Mouse (Mus musculus) T-cell, adult 2 months (primary cell): ENCODE measurements around the gene Foxc2.

ENCODE experiments used
- DNase-seq: peaks from one replicate; pipeline ENCODE4 v3.0.0; 2022; ENCODE audit warnings: low spot score

The Foxc2 gene

DNA sequence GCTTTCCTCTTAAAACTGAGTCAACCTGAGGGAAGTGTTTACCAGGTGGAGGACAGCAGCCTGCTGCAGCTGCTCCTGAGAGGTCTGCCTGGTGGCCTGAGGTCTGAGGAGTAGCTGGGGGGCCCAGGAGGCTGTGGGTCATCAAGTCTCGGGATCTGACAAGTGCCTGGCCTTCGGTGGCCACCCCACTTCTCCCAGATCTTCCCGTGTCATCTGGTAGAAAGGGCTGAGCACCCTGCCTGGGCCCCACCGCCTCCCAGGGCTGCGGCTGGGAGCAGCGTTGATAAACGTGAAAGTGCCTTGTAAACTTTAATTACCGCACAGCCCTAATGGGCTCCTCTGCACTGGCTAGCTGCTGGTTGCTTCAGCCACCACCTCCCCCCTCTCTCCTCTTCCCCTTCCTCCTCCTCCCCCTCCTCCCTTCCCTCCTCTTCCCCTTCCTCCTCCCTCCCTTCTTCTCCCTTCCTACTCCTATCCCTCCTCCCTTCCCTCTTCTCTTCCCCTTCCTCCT is 32.7 kb downstream of the Foxc2 start:
- no peak for DNase-seq

DNA sequence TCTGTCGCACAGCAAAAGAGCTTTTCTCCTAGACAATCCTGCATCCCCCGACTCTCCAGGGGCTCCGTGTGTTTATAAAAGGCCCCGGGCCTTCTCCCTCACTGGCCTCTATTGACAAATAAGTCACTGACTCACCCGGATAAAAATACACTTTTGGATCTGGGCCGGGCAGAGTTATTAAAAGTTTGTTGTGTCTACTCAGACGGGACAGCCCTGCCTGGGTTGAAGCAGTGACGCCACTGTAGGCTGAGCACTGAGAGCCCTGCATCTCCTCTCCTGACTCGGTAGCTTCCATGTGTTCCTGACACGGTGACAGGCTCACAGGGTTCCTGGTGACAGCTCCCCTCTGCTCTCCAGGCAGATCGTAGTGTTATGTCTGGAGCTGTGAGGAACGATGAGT is 36.4 kb downstream of the Foxc2 start:
- DNase-seq = no peak

DNA sequence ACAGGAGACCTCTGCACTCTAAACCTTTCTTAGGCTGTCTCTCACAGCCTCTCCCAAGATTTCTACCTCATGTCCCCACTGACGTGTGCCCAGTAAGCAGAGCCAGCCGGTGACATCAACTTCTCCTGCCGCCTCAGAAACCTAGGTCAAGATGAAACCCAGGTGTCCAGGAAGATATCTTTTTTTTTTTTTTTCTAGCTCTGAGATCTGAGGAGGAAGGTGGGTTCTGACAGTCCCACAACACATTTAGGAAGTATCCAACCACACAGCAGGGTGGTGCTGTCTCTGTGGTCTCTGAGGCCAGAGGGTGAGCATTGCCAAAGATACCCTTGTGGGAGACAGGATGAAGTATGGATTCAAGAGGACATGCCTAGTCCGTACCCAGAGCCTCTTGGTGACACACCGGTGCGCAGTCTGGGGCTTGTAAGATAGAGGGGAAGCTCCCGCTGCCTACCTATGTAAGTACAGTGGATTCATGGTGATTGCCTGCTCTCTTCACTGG is 41.1 kb downstream of the Foxc2 start:
- no peak for DNase-seq

DNA sequence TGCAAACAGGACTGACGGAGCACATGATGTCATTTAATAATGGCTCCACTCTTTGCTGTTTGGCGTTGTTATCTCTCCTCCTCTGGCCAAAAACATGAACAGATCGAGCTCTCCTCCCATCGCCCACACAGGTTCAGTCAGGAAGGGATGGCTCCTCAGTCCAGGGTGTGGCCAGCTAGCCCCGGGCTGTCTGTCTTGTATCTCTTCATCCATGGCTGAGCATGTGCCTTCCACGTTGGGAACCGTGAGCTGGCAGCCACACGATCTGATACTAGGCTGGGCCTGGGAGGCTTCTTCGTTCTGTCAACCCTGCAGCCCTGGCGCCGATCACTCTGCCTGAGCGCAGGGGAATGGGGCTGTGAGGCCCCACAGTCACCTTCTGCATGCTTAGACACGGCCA is 42.8 kb downstream of the Foxc2 start:
- no peak for DNase-seq

DNA sequence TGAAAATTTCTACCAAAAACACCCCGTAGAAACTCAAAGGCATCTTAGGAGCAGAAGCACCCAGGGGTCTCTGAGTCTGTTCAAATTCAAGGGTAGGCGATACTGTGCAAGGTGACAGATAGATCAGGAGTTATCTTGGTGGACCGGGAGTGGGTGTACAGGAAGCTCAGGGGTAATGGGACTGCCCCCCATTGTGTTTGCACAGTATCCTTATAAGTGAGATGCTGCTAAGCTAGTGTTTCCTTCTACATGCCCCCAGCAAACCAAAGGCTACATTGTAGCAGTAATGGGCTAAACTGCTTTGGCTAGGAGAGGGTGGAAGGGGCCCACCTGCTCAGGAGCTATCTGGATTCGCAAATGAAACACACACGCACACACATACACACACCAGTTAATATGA is 45.5 kb downstream of the Foxc2 start:
- no peak for DNase-seq

DNA sequence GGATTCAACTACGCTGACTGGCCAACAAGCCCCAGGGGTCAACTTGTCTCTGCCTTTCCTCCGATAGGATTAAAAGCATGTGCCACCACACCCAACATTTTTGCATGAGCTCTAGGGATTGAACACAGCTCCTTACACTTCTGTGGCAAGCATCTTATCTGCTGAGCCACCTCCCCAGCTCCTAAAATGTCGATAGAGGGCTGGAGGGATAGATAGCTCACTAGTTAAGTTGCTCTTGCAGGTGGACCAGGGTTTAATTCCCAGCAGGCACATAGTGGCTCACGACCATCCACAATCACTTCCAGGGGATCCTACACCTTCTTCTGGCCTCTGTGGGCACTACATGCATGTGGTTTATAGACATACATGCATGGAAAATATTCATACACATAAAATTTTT is 46.4 kb downstream of the Foxc2 start:
- DNase-seq = no peak

DNA sequence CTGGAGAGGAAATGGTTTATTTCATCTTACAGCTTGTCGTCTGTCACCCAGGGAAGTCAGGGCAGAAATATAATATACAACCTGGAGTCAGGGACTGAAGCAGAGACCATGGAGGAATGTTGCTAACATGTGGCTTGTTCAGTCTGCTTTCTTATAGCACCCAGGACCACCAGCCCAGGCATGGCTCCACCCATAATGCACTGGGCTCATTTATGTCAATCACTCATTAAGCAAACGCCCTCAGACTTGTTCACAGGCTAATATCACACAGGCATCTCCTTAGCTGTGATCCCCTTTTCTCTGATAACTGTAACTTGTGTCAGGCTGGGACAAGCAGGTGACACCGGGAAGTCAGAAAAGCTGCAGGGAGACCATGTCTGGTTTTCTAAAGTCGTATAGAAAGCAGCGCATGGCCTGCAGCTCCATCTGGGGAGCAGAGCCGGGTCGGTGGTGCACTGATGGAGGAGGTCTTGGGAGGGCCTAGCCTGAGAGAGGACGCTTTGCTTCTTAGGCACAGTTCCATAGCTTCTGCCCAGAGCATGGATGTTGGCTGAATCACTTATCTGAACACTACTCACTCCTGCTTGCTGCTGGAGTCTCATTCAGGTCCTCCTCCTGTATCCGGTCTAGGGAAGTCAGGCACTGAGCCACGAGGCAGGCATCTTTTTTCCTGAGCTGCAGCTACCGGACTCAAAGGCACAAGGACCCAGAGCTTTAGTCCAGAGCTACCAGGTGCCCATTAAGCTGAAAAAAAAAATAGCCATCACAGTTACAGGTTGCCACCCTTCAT is 47.1 kb downstream of the Foxc2 start:
- no peak for DNase-seq

DNA sequence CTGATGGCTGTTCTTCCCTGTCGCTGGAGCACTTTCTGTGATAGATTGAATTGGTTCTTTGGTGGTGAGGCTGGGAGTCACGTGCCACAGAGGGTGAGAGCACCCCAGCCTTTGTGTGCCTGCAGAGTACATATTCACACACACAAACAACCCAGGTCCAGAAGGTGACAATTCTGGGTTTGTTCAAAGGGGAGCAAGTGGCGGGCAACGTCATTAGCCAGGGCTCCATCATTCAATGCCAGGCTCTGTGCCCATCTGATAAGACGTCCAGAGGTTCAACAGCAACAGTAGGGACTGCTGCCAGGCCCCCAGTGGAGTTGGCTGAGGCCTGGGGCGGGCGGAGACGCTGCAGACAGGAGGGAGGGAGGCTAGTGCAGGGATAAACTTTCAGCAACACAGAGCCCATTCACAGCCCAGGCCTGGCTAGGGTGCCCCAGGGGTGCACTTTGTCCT is 48.1 kb downstream of the Foxc2 start:
- DNase-seq = no peak

DNA sequence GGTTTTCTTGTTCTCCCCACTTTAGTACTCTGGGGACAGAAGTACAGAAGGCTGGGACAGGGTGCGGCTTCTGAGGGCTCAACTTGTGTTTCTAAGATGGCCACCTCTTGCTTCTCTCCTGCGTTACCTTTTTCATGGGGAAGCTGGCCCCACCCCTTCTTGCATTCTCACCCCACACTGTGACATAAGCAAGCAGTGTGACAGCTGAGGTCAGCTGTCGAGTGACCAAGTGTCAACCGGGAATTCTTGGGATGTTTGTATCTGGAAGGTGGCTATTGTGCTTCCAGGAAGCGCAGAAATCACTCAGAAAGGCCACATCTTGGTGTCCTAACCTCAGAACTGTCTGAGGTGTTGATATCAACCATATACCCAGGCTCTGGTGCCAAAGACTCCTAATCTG is 52.1 kb downstream of the Foxc2 start:
- DNase-seq = no peak
